Mouse (Mus musculus) forebrain, postnatal 0 days (tissue): ENCODE measurements at regions not wholly inside any gene's neighbourhood (a gene's known extent, or its start where the extent isn't known, plus 50 kb on each side); places are given as distances from the start of the nearest gene placed in this dataset.
"Not testable (repeated sequence)": the region's sequence is repeated elsewhere in the genome, so short reads cannot be mapped to it uniquely, and the experiment has no call there.

Experiments used
- ATAC-seq: fragments of 200-750 bp; cut with Nextera tagmentation; 2 replicates; pipeline ENCODE4 v1.8.0; 2017; ENCODE audit warnings: mild to moderate bottlenecking, moderate library complexity
- DNase-seq: peaks from one replicate; pipeline ENCODE4 v3.0.0-alpha.2; 2015
- H3K27ac ChIP-seq: fragments of 300-500 bp; sonication (generic); 2 replicates; pipeline ENCODE4 v1.5.1; 2014; ENCODE audit warnings: low read depth, mild to moderate bottlenecking, antibody characterized with exemption, low read length, moderate library complexity, mixed read lengths
- H3K27me3 ChIP-seq: fragments of 300-500 bp; sonication (generic); 2 replicates; pipeline ENCODE4 v1.6.1; 2014; ENCODE audit warnings: mild to moderate bottlenecking, low read length, mixed read lengths; ENCODE audit not compliant: insufficient read depth
- H3K36me3 ChIP-seq: fragments of 300-500 bp; sonication (generic); 2 replicates; pipeline ENCODE4 v1.6.1; 2014; ENCODE audit warnings: mild to moderate bottlenecking, moderate library complexity; ENCODE audit not compliant: insufficient read depth
- H3K4me1 ChIP-seq: fragments of 300-500 bp; sonication (generic); 2 replicates; pipeline ENCODE4 v1.6.1; 2014; ENCODE audit warnings: antibody characterized with exemption; ENCODE audit not compliant: insufficient read depth
- H3K4me2 ChIP-seq: fragments of 300-500 bp; sonication (generic); 2 replicates; pipeline ENCODE4 v1.6.1; 2014; ENCODE audit warnings: low read depth, mild to moderate bottlenecking, moderate library complexity
- H3K4me3 ChIP-seq: fragments of 300-500 bp; sonication (generic); 2 replicates; pipeline ENCODE4 v1.5.1; 2014; ENCODE audit warnings: low read depth, low read length, mixed read lengths
- H3K9ac ChIP-seq: fragments of 300-500 bp; sonication (generic); 2 replicates; pipeline ENCODE4 v1.6.1; 2014; ENCODE audit warnings: mild to moderate bottlenecking
- H3K9me3 ChIP-seq: fragments of 300-500 bp; sonication (generic); 2 replicates; pipeline ENCODE4 v1.6.1; 2016; ENCODE audit warnings: low read length
- CTCF ChIP-seq: sonication (generic); IDR thresholded peaks from 2 replicates; pipeline ENCODE4 v1.5.1; 2016; ENCODE audit warnings: antibody characterized with exemption, control low read depth, low read depth
- WGBS: fragments of 180-500 bp; shearing (Covaris S2); extraction: QIAGEN DNeasy Blood & Tissue Kit; methylation state at CpG from one replicate; pipeline ENCODE4 v1.1.7; 2014; 5-methylcytosine and 5-hydroxymethylcytosine counted together

- H3K27ac ChIP-seq, result no peak overlapping the region
- DNase-seq (no peak), ATAC-seq (no peak)
- H3K9ac ChIP-seq, result no peak overlapping the region
- H3K27me3 ChIP-seq, result no peaks in the 10 kb centered on the region
- no peak overlapping the region for H3K4me2 ChIP-seq
- no peaks in the 10 kb centered on the region for H3K4me1 ChIP-seq
- no peaks in the 10 kb centered on the region for H3K36me3 ChIP-seq
- no peak for TF ChIP-seq CTCF
- 43% methylated on average over 5 of the region's 5 CpGs for WGBS
- H3K9me3 ChIP-seq, result no peaks in the 10 kb centered on the region
- H3K4me3 ChIP-seq, result no peak overlapping the region
Measured at GRCm38 (mm10) chr3:21667349-21668143, 408.9 kb upstream of the Tbl1xr1 start.

GRCm38 (mm10) chr3:21671885-21672284, 404.6 kb upstream of the Tbl1xr1 start:
- Histone ChIP-seq H3K36me3 (no peaks in the 10 kb centered on the region), H3K4me2 (no peak overlapping the region), H3K27ac (no peak overlapping the region), H3K4me3 (no peak overlapping the region), H3K27me3 (no peaks in the 10 kb centered on the region), H3K9ac (no peak overlapping the region), H3K4me1 (no peaks in the 10 kb centered on the region), H3K9me3 (no peaks in the 10 kb centered on the region)
- 32% methylated on average over 2 of the region's 2 CpGs for WGBS
- DNase-seq, result peak; percentile 24
- ATAC-seq, result peak; percentile 47
- no peak for TF ChIP-seq CTCF

- ATAC-seq (peak; percentile 92), DNase-seq (peak; percentile 59)
- H3K27ac ChIP-seq, result no peak overlapping the region
- H3K27me3 ChIP-seq, result no peaks in the 10 kb centered on the region
- no peaks in the 10 kb centered on the region for H3K4me1 ChIP-seq
- no peaks in the 10 kb centered on the region for H3K36me3 ChIP-seq
- H3K9me3 ChIP-seq, result no peaks in the 10 kb centered on the region
- 26% methylated on average over 2 of the region's 2 CpGs for WGBS
- no peak for TF ChIP-seq CTCF
- no peak overlapping the region for H3K9ac ChIP-seq
- no peak overlapping the region for H3K4me2 ChIP-seq
- H3K4me3 ChIP-seq, result no peak overlapping the region
Measured at GRCm38 (mm10) chr3:21672492-21672891, 404.0 kb upstream of the Tbl1xr1 start.

GRCm38 (mm10) chr3:21673466-21673865, 403.0 kb upstream of the Tbl1xr1 start:
- no peaks in the 10 kb centered on the region for H3K27me3 ChIP-seq
- no peak overlapping the region for H3K4me2 ChIP-seq
- DNase-seq (no peak), ATAC-seq (no peak)
- H3K9me3 ChIP-seq, result no peaks in the 10 kb centered on the region
- no peaks in the 10 kb centered on the region for H3K36me3 ChIP-seq
- no peaks in the 10 kb centered on the region for H3K4me1 ChIP-seq
- no peak overlapping the region for H3K9ac ChIP-seq
- TF ChIP-seq CTCF, result no peak
- WGBS, result 96% methylated on average over 2 of the region's 2 CpGs
- H3K27ac ChIP-seq, result no peak overlapping the region
- no peak overlapping the region for H3K4me3 ChIP-seq

GRCm38 (mm10) chr3:21678265-21678664, 398.2 kb upstream of the Tbl1xr1 start:
- Histone ChIP-seq H3K27me3 (no peaks in the 10 kb centered on the region), H3K27ac (no peak overlapping the region), H3K4me2 (no peak overlapping the region), H3K4me3 (no peak overlapping the region), H3K36me3 (no peaks in the 10 kb centered on the region), H3K9ac (no peak overlapping the region), H3K4me1 (no peaks in the 10 kb centered on the region), H3K9me3 (no peaks in the 10 kb centered on the region)
- no peak for ATAC-seq
- TF ChIP-seq CTCF, result no peak
- no peak for DNase-seq

- H3K9ac ChIP-seq, result no peak overlapping the region
- H3K4me3 ChIP-seq, result no peak overlapping the region
- no peaks in the 10 kb centered on the region for H3K27me3 ChIP-seq
- H3K27ac ChIP-seq, result no peak overlapping the region
- no peaks in the 10 kb centered on the region for H3K4me1 ChIP-seq
- no peak for DNase-seq
- no peaks in the 10 kb centered on the region for H3K36me3 ChIP-seq
- ATAC-seq, result no peak
- H3K9me3 ChIP-seq, result no peaks in the 10 kb centered on the region
- H3K4me2 ChIP-seq, result no peak overlapping the region
- TF ChIP-seq CTCF, result no peak
Measured at GRCm38 (mm10) chr3:21678734-21679133, 397.7 kb upstream of the Tbl1xr1 start.

GRCm38 (mm10) chr3:21697980-21698672, 378.3 kb upstream of the Tbl1xr1 start:
- not testable (repeated sequence) for H3K4me3 ChIP-seq, H3K4me1 ChIP-seq, H3K27me3 ChIP-seq, H3K36me3 ChIP-seq, H3K27ac ChIP-seq, DNase-seq, ATAC-seq, H3K4me2 ChIP-seq, H3K9me3 ChIP-seq, H3K9ac ChIP-seq
- 80% methylated on average over 1 of the region's 1 CpGs for WGBS
